Mouse (Mus musculus) CH12.LX (cell line): ENCODE measurements around the gene Atf7ip2. TPM values are rescaled to one million over a fixed set of nuclear protein-coding genes. Genes with fewer than 3 reads are reported as not detected.
"Not testable (repeated sequence)": the region's sequence is repeated elsewhere in the genome, so short reads cannot be mapped to it uniquely, and the experiment has no call there.

Experiments
- DNase-seq: peaks from one replicate; pipeline ENCODE4 v3.0.0-alpha.2; 2013; ENCODE audit errors: extremely low read depth
- H3K27ac ChIP-seq: 2 replicates; pipeline ENCODE4 v1.5.1; 2012; ENCODE audit warnings: low read depth, mild to moderate bottlenecking, control low read depth, moderate library complexity; ENCODE audit not compliant: insufficient read depth
- H3K27me3 ChIP-seq: replicated peaks from 2 replicates; pipeline ENCODE3; 2012; ENCODE audit warnings: inconsistent platforms
- H3K36me3 ChIP-seq, 2 experiments: replicated peaks in 1 of 2; 2 replicates each; pipeline versions ENCODE3 to v1.6.1; 2012; ENCODE audit warnings: inconsistent platforms in 1 of 2, low read length in 1 of 2, mild to moderate bottlenecking in 1 of 2, mixed read lengths in 1 of 2, moderate library complexity in 1 of 2; ENCODE audit not compliant: control insufficient read depth in 1 of 2, insufficient read depth in 1 of 2
- H3K4me1 ChIP-seq, 2 experiments: 2 replicates each; pipeline ENCODE4 v1.6.1; 2012; ENCODE audit warnings: inconsistent platforms in 1 of 2, moderate library complexity in 1 of 2; ENCODE audit not compliant: insufficient read depth in 2 of 2, control insufficient read depth in 1 of 2
- H3K4me2 ChIP-seq: 2 replicates; pipeline ENCODE4 v1.6.1; 2012; ENCODE audit warnings: low read depth, mild to moderate bottlenecking, control low read depth; ENCODE audit not compliant: poor library complexity, insufficient read depth, severe bottlenecking
- H3K4me3 ChIP-seq, 3 experiments: fragments of 150-350 bp in 1 of 3; sonication (generic) in 1 of 3; replicated peaks in 1 of 3; 2 replicates each; pipeline versions ENCODE3 to v1.5.1; 2011 to 2012; ENCODE audit warnings: low read depth in 2 of 3, low read length in 2 of 3, mild to moderate bottlenecking in 2 of 3, moderate library complexity in 2 of 3, control low read depth in 1 of 3, improper control_type of control experiment in 1 of 3, inconsistent platforms in 1 of 3, mixed read lengths in 1 of 3; ENCODE audit not compliant: poor library complexity in 1 of 3
- H3K79me2 ChIP-seq: replicated peaks from 2 replicates; pipeline ENCODE4 v1.6.1; 2012; ENCODE audit warnings: mild to moderate bottlenecking, moderate library complexity; ENCODE audit not compliant: control insufficient read depth, poor library complexity, insufficient read depth, severe bottlenecking; ENCODE audit errors: extremely low read depth
- H3K9ac ChIP-seq: 2 replicates; pipeline ENCODE4 v1.6.1; 2012; ENCODE audit warnings: low read depth, mild to moderate bottlenecking, control low read depth, moderate library complexity; ENCODE audit not compliant: insufficient read depth
- H3K9me3 ChIP-seq: replicated peaks from 2 replicates; pipeline ENCODE3; 2012; ENCODE audit warnings: low read length, inconsistent platforms, mixed read lengths
- BHLHE40 ChIP-seq: IDR thresholded peaks from 2 replicates; pipeline ENCODE4 v1.6.1; 2011; ENCODE audit warnings: mild to moderate bottlenecking, low read depth, low read length, improper control_type of control experiment
- CHD1 ChIP-seq: IDR thresholded peaks from 2 replicates; pipeline ENCODE4 v1.6.1; 2012; ENCODE audit warnings: low read depth, low read length, improper control_type of control experiment, inconsistent platforms
- CHD2 ChIP-seq: IDR thresholded peaks from 2 replicates; pipeline ENCODE4 v1.6.1; 2011; ENCODE audit warnings: low read length, improper control_type of control experiment
- E2F4 ChIP-seq: IDR thresholded peaks from 2 replicates; pipeline ENCODE4 v1.6.1; 2011; ENCODE audit warnings: low read depth, low read length, improper control_type of control experiment; ENCODE audit not compliant: insufficient replicate concordance
- EP300 ChIP-seq: IDR thresholded peaks from 2 replicates; pipeline ENCODE4 v1.6.1; 2011; ENCODE audit warnings: low read length, improper control_type of control experiment
- ETS1 ChIP-seq: conservative IDR thresholded peaks from 2 replicates; pipeline ENCODE4 v1.6.1; 2012; ENCODE audit warnings: low read depth, mild to moderate bottlenecking, inconsistent platforms, low read length, improper control_type of control experiment, moderate library complexity
- GABPA ChIP-seq: IDR thresholded peaks from 2 replicates; pipeline ENCODE4 v1.6.1; 2012; ENCODE audit warnings: low read depth, low read length, improper control_type of control experiment, inconsistent platforms; ENCODE audit not compliant: insufficient replicate concordance
- HCFC1 ChIP-seq: IDR thresholded peaks from 2 replicates; pipeline ENCODE4 v1.6.1; 2012; ENCODE audit warnings: low read depth, mild to moderate bottlenecking, inconsistent platforms, low read length, improper control_type of control experiment
- IRF4 ChIP-seq: IDR thresholded peaks from 2 replicates; pipeline ENCODE4 v1.6.1; 2014; ENCODE audit warnings: low read depth, mild to moderate bottlenecking, inconsistent platforms, low read length, improper control_type of control experiment
- JUN ChIP-seq: IDR thresholded peaks from 2 replicates; pipeline ENCODE4 v1.6.1; 2011; ENCODE audit warnings: low read depth, mild to moderate bottlenecking, low read length, improper control_type of control experiment, moderate library complexity; ENCODE audit not compliant: insufficient read depth
- JUND ChIP-seq: conservative IDR thresholded peaks from 2 replicates; pipeline ENCODE4 v1.6.1; 2011; ENCODE audit warnings: low read depth, low read length, improper control_type of control experiment
- KAT2A ChIP-seq: IDR thresholded peaks from 2 replicates; pipeline ENCODE4 v1.6.1; 2012; ENCODE audit warnings: low read length, improper control_type of control experiment, inconsistent platforms; ENCODE audit not compliant: insufficient replicate concordance
- MAFK ChIP-seq: IDR thresholded peaks from 2 replicates; pipeline ENCODE4 v1.6.1; 2011; ENCODE audit warnings: low read length, improper control_type of control experiment; ENCODE audit not compliant: insufficient replicate concordance
- MAX ChIP-seq: IDR thresholded peaks from 2 replicates; pipeline ENCODE4 v1.6.1; 2011; ENCODE audit warnings: low read length, improper control_type of control experiment
- MEF2A ChIP-seq: IDR thresholded peaks from 2 replicates; pipeline ENCODE4 v1.6.1; 2014; ENCODE audit warnings: low read depth, mild to moderate bottlenecking, inconsistent platforms, low read length, improper control_type of control experiment, borderline replicate concordance
- MXI1 ChIP-seq: IDR thresholded peaks from 2 replicates; pipeline ENCODE4 v1.6.1; 2011; ENCODE audit warnings: mild to moderate bottlenecking, low read depth, low read length, improper control_type of control experiment
- MYC ChIP-seq: IDR thresholded peaks from 2 replicates; pipeline ENCODE4 v1.6.1; 2011; ENCODE audit warnings: low read depth, mild to moderate bottlenecking, improper control_type of control experiment, low read length
- PAX5 ChIP-seq: IDR thresholded peaks from 2 replicates; pipeline ENCODE4 v1.6.1; 2012; ENCODE audit warnings: low read length, inconsistent platforms, mixed read lengths
- RAD21 ChIP-seq: IDR thresholded peaks from 2 replicates; pipeline ENCODE4 v1.6.1; 2011; ENCODE audit warnings: low read depth, mild to moderate bottlenecking, low read length, improper control_type of control experiment, moderate library complexity
- RCOR1 ChIP-seq: conservative IDR thresholded peaks from 2 replicates; pipeline ENCODE4 v1.6.1; 2012; ENCODE audit warnings: low read depth, mild to moderate bottlenecking, inconsistent platforms, low read length, improper control_type of control experiment
- SIN3A ChIP-seq: IDR thresholded peaks from 2 replicates; pipeline ENCODE4 v1.6.1; 2012; ENCODE audit warnings: low read length, improper control_type of control experiment, inconsistent platforms
- SMC3 ChIP-seq: IDR thresholded peaks from 2 replicates; pipeline ENCODE4 v1.6.1; 2011; ENCODE audit warnings: low read depth, low read length, improper control_type of control experiment
- TCF12 ChIP-seq: IDR thresholded peaks from 2 replicates; pipeline ENCODE4 v1.6.1; 2014; ENCODE audit warnings: low read depth, mild to moderate bottlenecking, inconsistent platforms, low read length, improper control_type of control experiment
- UBTF ChIP-seq: IDR thresholded peaks from 2 replicates; pipeline ENCODE4 v1.6.1; 2012; ENCODE audit warnings: low read depth, mild to moderate bottlenecking, inconsistent platforms, low read length, improper control_type of control experiment, moderate library complexity
- USF1 ChIP-seq: IDR thresholded peaks from 2 replicates; pipeline ENCODE4 v1.6.1; 2014; ENCODE audit warnings: low read depth, mild to moderate bottlenecking, inconsistent platforms, low read length, improper control_type of control experiment
- USF2 ChIP-seq: conservative IDR thresholded peaks from 2 replicates; pipeline ENCODE4 v1.6.1; 2011; ENCODE audit warnings: low read depth, low read length, improper control_type of control experiment
- ZKSCAN1 ChIP-seq: IDR thresholded peaks from 2 replicates; pipeline ENCODE4 v1.6.1; 2012; ENCODE audit warnings: low read depth, inconsistent platforms, low read length, improper control_type of control experiment, borderline replicate concordance
- ZNF384 ChIP-seq: IDR thresholded peaks from 2 replicates; pipeline ENCODE4 v1.6.1; 2012; ENCODE audit warnings: low read depth, low read length, improper control_type of control experiment, inconsistent platforms
- dilution Hi-C: fragments of 300-500 bp; cut with MboI; formaldehyde crosslinking; loops from 2 replicates; pipeline ENCODE4 v1.14.3; 2020; ENCODE audit warnings: low sequenced_read_pairs; ENCODE audit not compliant: extremely low pct_unique_long_range_greater_than_20kb, extremely low pct_ligation_motif_present
- in situ Hi-C: fragments of 300-500 bp; cut with MboI; formaldehyde crosslinking; loops from 3 replicates; pipeline ENCODE4 v1.14.3; 2019; ENCODE audit warnings: low sequenced_read_pairs, low pct_ligation_motif_present, low pct_unique_long_range_greater_than_20kb, mixed read lengths
- polyA plus RNA-seq: library from polyadenylated mRNA; unstranded; fragments of >175 nt; gene quantifications from 2 replicates; pipeline ENCODE4 v1.2.1, GENCODE M21; 2012; ENCODE audit warnings: low read depth; ENCODE audit not compliant: insufficient read length
- total RNA-seq, 2 experiments: library from RNA; depleted of rRNA; stranded (reverse); fragments of 300-350 nt in 1 of 2; fragments of >200 nt in 1 of 2; gene quantifications; 2 replicates each; pipeline ENCODE4 v1.2.3; 2012 to 2014

Atf7ip2 gene
- total and polyA plus RNA-seq, 3 experiments: not detected

DNA sequence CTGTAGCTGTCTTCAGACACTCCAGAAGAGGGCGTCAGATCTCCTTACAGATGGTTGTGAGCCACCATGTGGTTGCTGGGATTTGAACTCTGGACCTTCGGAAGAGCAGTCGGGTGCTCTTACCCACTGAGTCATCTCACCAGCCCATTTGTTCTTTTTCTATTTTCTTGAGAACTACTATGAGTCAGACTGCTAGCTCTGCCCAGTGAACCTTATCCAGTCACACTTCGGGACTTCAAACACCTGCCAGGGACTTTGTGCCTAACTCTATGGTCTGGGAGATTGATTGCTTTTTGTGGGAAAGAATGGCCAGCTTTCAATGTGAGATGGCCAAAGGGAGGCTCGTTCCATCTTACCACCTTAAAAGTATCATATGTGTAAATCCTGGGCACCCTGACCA is 84.3 kb downstream of the Atf7ip2 start:
- H3K9ac ChIP-seq, H3K4me2 ChIP-seq, dilution Hi-C loops, H3K79me2 ChIP-seq, H3K9me3 ChIP-seq, H3K4me3 ChIP-seq, H3K27ac ChIP-seq, H3K36me3 ChIP-seq: not testable (repeated sequence)
- in situ Hi-C loops: loop anchor here (5.0 to 10.0 kb wide), 3 partner anchors 121 to 241 kb away; partner anchors contain the start of gene Tekt5
- TF ChIP-seq MXI1 (0 out of 2 replicates have a peak, but pooled peaks have one; percentile 21), MEF2A (peak; percentile 50; the same call in 1 of the 2 replicates), MAFK (peak; percentile 68; the same call in 1 of the 2 replicates), JUN (peak; percentile 62), CHD2 (peak; percentile 33; the same call in 1 of the 2 replicates), JUND (peak; percentile 80), RCOR1 (peak; percentile 66; the same call in 1 of the 2 replicates), IRF4 (peak; percentile 86), SIN3A (0 out of 2 replicates have a peak, but pooled peaks have one; percentile 41), BHLHE40 (peak; percentile 96), MAX (peak; percentile 47; the same call in 1 of the 2 replicates), TCF12 (peak; percentile 82), ZNF384 (peak; percentile 27; the same call in 1 of the 2 replicates), MYC (peak; percentile 45; the same call in 1 of the 2 replicates), ETS1 (peak; percentile 87), EP300 (peak; percentile 90)
- peaks cover 33% of the 10 kb centered on the region for H3K27me3 ChIP-seq
- H3K4me1 ChIP-seq: peaks cover 0 to 23% of the 10 kb centered on the region in 2 experiments; a peak in 2 of 4 replicates
- DNase-seq: peak; percentile 79

DNA sequence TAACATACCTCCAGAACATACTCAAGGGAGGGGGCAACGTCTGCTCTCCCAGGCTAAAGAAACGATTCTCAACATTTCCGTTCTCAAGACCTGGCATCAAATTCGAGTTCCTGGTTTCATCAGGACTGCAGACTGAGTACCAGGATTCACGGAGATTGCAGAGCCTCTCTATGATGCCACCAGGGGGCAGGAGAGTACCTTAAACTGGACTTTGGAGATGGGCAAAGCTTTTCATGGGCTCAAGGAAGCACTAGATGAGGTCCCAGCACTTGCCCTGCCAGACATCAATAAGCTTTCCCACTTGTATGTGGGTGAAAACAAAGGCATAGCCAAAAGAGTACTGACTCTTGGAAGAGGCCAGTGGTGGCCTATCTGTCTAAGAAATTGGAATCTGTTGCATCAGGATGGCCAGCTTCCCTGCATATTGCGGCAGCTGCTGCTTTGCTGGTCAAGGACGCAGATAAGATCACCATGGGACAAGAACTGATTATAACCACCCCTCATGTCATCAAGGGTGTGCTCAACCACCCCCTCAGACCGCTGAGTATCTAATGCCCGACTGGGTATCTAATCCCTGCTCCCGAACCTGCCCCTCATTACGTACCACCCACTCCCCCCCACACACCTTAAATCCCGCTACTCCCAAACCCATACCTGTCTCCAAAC is 87.9 kb downstream of the Atf7ip2 start:
- Histone ChIP-seq H3K36me3 (no peaks in the 10 kb centered on the region), H3K9me3 (no peaks in the 10 kb centered on the region), H3K4me1 (peaks cover 3 to 18% of the 10 kb centered on the region in 2 experiments; a peak in 3 of 4 replicates), H3K4me2 (no peak overlapping the region), H3K9ac (no peak overlapping the region), H3K79me2 (no peaks in the 10 kb centered on the region), H3K27ac (no peak overlapping the region), H3K27me3 (peaks cover 41% of the 10 kb centered on the region), H3K4me3 (no peak overlapping the region)
- in situ Hi-C loops: no loop called here
- dilution Hi-C loops: no loop called here
- peak; percentile 90 for DNase-seq
- TF ChIP-seq RCOR1 (no peak), TCF12 (no peak; the same call in 1 of the 2 replicates), ZNF384 (peak; percentile 84), EP300 (no peak), RAD21 (peak; percentile 100), SMC3 (peak; percentile 97), KAT2A (no peak), HCFC1 (no peak; the same call in 1 of the 2 replicates), MAFK (no peak), UBTF (no peak), MEF2A (no peak), PAX5 (no peak), E2F4 (no peak), ZKSCAN1 (no peak), MXI1 (no peak), CHD1 (no peak), ETS1 (no peak), USF2 (no peak), MYC (peak; percentile 31; the same call in 1 of the 2 replicates), JUN (no peak), SIN3A (0 out of 2 replicates have a peak, but pooled peaks have one; percentile 35), IRF4 (peak; percentile 63; the same call in 1 of the 2 replicates), GABPA (no peak), USF1 (no peak)
